Mouse (Mus musculus): ENCODE measurements around the gene Pmf1.

Pmf1 gene

DNA sequence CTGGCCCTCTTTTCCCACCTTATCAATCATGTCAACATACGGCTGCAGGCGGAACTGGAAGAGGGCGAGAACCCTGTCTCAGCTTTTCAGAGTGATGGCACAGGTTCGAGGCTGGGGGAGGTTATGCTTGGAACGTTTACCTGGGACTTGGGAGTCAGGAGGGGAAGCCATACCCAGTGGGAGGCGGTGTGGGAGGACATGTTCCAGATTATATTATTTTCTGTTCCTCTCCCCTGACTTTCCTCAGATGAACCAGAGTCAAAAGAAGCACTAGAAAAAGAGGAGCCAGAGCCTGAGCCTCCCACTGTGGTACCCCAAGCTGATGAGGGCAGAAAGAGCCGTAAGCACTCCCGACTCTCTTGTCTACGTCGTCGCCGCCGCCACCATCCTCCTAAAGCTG is 59.4 kb downstream of the Pmf1 start:
- DNase-seq = no peak

Measured in cerebellum, adult 11-12 months (tissue).